Mouse (Mus musculus) midbrain, embryonic 14.5 days (tissue): Measurements from ENCODE around the gene Aspn. TPM values are rescaled to one million over a fixed set of nuclear protein-coding genes. Genes with fewer than 3 reads are reported as not detected.

ENCODE experiments used
- ATAC-seq: fragments of 200-750 bp; cut with Nextera tagmentation; 2 replicates; pipeline ENCODE4 v1.8.0; 2017; ENCODE audit warnings: moderate number of reproducible peaks, moderate library complexity; ENCODE audit not compliant: low FRiP score, low TSS enrichment
- DNase-seq: peaks from one replicate; pipeline ENCODE4 v3.0.0-alpha.2; 2015
- H3K27ac ChIP-seq: fragments of 300-500 bp; sonication (generic); replicated peaks from 2 replicates; pipeline ENCODE4 v1.5.1; 2014; ENCODE audit warnings: mild to moderate bottlenecking, low read depth, low read length, moderate library complexity
- H3K27me3 ChIP-seq: fragments of 300-500 bp; sonication (generic); 2 replicates; pipeline ENCODE4 v1.6.1; 2014; ENCODE audit warnings: low read length, control low read depth, mixed read lengths; ENCODE audit not compliant: control insufficient read depth, insufficient read depth
- H3K36me3 ChIP-seq: fragments of 300-500 bp; sonication (generic); 2 replicates; pipeline ENCODE4 v1.6.1; 2014; ENCODE audit warnings: low read length, control low read depth; ENCODE audit not compliant: control insufficient read depth, insufficient read depth
- H3K4me1 ChIP-seq: fragments of 300-500 bp; sonication (generic); 2 replicates; pipeline ENCODE4 v1.6.1; 2014; ENCODE audit warnings: mild to moderate bottlenecking, antibody characterized with exemption, low read length, control low read depth; ENCODE audit not compliant: control insufficient read depth, insufficient read depth
- H3K4me2 ChIP-seq: fragments of 300-500 bp; sonication (generic); 2 replicates; pipeline ENCODE4 v1.6.1; 2014; ENCODE audit warnings: mild to moderate bottlenecking, low read length, moderate library complexity
- H3K4me3 ChIP-seq: fragments of 300-500 bp; sonication (generic); replicated peaks from 2 replicates; pipeline ENCODE4 v1.5.1; 2014; ENCODE audit warnings: low read depth, low read length
- H3K9ac ChIP-seq: fragments of 300-500 bp; sonication (generic); replicated peaks from 2 replicates; pipeline ENCODE4 v1.6.1; 2014; ENCODE audit warnings: mild to moderate bottlenecking, low read length, moderate library complexity
- H3K9me3 ChIP-seq: fragments of 300-500 bp; sonication (generic); 2 replicates; pipeline ENCODE4 v1.6.1; 2016; ENCODE audit warnings: low read length, control low read depth, mixed read lengths; ENCODE audit not compliant: control insufficient read depth
- WGBS: fragments of 180-500 bp; shearing (Covaris S2); extraction: QIAGEN DNeasy Blood & Tissue Kit; methylation state at CpG from one replicate; pipeline ENCODE4 v1.1.7; 2014; 5-methylcytosine and 5-hydroxymethylcytosine counted together
- polyA plus RNA-seq: library from polyadenylated mRNA; unstranded; fragments of >200 nt; fragmentation: Nextera tagmentation; extraction: Ambion mirVana; gene quantifications from 2 replicates; pipeline ENCODE4 v1.2.1, GENCODE M21; 2014

Gene Aspn
- polyA plus RNA-seq, 1 experiment from 2014 or later: 0.88 TPM

DNA sequence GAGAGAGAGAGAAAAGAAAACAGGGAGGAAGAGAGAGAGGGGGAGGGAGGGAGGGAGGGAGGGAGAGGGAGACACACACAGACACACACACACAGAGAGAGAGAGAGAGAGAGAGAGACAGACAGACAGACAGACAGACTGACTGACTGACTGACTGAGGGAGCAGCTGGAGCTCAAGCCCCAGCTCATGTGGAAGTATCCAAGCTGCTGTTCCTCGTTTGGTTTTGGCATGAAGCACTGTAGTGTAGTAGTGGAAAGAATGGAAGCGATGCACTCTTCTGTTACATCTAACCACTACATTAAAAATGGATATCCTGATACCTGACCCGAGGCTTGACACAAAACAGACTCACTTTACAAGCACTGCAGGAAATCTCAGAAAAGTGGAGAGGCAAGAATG is 1.4 kb downstream of the Aspn start:
- Histone ChIP-seq H3K9me3 (no peaks in the 10 kb centered on the region), H3K27me3 (no peaks in the 10 kb centered on the region), H3K27ac (no peak overlapping the region), H3K4me1 (no peaks in the 10 kb centered on the region), H3K9ac (no peak overlapping the region), H3K36me3 (no peaks in the 10 kb centered on the region), H3K4me2 (no peak overlapping the region), H3K4me3 (no peak overlapping the region)
- no peak for ATAC-seq
- DNase-seq: no peak
- WGBS: 76% methylated on average over 3 of the region's 3 CpGs

DNA sequence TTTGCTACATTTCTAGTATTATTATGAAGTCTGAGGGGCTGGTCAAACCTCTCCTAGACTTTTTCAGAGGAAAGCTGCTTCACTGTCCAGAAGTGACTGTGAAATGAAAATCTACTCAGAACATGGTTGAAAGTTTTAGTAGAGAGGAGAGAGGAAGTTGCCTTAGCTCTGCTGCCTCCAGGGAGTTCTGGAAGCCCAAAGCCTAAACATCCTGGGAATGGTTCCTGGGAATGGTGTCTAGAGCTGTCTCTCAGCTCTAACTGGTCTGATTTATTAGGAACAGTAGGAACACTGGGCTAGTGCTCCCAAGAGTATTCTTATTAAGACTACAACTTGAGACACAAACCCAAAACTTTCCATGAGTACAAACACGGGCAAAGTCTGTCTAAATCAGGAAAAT is 2.3 kb downstream of the Aspn start:
- Histone ChIP-seq H3K36me3 (no peaks in the 10 kb centered on the region), H3K27me3 (no peaks in the 10 kb centered on the region), H3K9me3 (no peaks in the 10 kb centered on the region), H3K4me1 (no peaks in the 10 kb centered on the region), H3K9ac (no peak overlapping the region), H3K4me2 (no peak overlapping the region), H3K27ac (no peak overlapping the region), H3K4me3 (no peak overlapping the region)
- ATAC-seq (no peak), DNase-seq (no peak)
- WGBS: 88% methylated on average over 1 of the region's 1 CpGs

DNA sequence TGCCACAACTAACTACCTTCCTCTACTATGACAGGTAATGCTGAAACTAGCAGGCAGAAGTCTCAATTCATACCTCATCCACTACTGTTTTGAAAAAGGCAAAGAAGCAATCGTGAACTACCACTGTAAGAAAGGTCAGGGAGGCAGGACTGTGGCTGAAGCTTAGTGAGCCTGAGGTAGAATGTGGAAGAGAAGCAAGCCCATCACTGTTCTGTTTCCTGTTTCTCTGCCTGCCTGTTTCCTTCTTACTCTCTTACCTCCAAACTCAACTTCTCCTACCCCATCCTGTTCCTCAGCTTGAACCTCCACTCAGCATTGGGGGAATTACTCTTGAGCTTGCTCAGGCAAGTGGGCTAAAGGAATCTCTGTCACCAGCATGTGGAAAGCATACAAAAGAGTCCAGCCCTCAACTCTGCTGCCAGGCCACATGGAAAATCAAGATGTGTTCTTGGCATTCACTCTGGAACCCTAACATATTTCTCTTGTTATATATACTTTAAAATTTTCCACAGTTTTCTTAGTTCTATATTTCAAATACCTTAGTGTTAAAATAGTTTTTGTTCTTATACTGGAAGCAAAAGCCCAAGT is 3.4 kb downstream of the Aspn start:
- Histone ChIP-seq H3K4me3 (no peak overlapping the region), H3K4me2 (no peak overlapping the region), H3K9me3 (no peaks in the 10 kb centered on the region), H3K9ac (no peak overlapping the region), H3K27me3 (no peaks in the 10 kb centered on the region), H3K27ac (no peak overlapping the region), H3K36me3 (no peaks in the 10 kb centered on the region), H3K4me1 (no peaks in the 10 kb centered on the region)
- 78% methylated on average over 1 of the region's 1 CpGs for WGBS
- DNase-seq: no peak
- no peak for ATAC-seq

DNA sequence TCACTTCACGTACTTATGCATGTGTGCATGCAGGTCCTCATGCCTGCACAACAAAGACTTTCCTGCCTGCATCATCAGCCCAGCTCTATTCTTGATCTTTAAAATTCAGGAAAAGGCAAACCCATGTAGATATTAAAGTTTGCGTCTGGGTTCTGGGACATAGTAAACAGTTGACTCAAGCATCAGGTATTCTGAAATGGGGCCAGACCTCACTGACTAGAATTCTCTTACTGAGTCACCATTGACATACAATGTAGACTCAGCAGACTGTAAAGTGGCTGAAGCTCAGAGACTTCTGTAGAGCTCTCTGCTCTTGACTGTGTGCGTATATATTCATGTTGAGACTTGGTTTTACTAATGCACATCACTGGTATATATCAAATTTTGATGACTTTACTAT is 5.4 kb downstream of the Aspn start:
- Histone ChIP-seq H3K27me3 (no peaks in the 10 kb centered on the region), H3K4me1 (no peaks in the 10 kb centered on the region), H3K4me2 (no peak overlapping the region), H3K9ac (no peak overlapping the region), H3K9me3 (no peaks in the 10 kb centered on the region), H3K27ac (no peak overlapping the region), H3K4me3 (no peak overlapping the region), H3K36me3 (no peaks in the 10 kb centered on the region)
- WGBS: 93% methylated on average over 3 of the region's 3 CpGs
- DNase-seq (no peak), ATAC-seq (no peak)

DNA sequence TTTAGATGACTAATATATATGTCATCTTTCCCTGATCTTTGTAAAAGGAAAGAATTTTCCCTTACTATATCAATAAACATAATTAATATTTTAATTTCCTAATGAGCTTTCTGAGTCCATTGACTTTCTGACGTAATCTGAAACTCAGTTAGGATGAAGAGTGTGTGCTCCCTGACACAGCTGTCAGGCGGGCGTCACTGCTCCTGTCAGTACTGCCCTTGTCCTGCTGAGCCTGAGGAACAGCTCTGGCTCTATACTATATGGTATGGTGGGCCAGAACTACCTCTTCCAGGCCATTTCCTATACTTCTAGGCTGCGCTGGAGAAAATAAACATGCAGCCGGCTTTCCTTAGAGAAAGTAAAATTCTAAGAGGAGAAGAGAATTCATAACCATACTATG is 10.3 kb downstream of the Aspn start:
- no peaks in the 10 kb centered on the region for H3K27me3 ChIP-seq
- no peaks in the 10 kb centered on the region for H3K4me1 ChIP-seq
- ATAC-seq (no peak), DNase-seq (no peak)
- H3K9me3 ChIP-seq: no peaks in the 10 kb centered on the region
- H3K4me2 ChIP-seq: no peak overlapping the region
- WGBS: 83% methylated on average over 5 of the region's 5 CpGs
- H3K27ac ChIP-seq: no peak overlapping the region
- no peaks in the 10 kb centered on the region for H3K36me3 ChIP-seq
- no peak overlapping the region for H3K9ac ChIP-seq
- H3K4me3 ChIP-seq: no peak overlapping the region

DNA sequence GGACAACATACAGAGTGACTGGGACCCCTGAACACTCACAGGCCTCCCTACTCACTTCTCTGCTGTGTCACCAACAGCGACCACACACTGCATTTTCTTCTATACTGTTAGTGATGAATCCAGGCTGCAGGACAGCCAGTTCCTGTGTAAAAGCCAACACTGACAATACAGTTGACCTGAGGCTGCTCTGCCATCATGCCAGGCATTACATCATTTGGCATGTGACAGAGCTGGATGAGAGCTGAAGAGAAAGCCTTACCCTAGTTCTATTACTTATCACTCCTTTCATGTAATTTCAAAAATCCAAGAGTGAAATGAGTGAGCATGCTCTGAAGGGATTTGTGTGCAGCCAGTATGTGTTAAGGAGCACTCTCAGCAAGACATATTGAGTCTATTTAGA is 12.0 kb downstream of the Aspn start:
- no peaks in the 10 kb centered on the region for H3K27me3 ChIP-seq
- 88% methylated on average over 1 of the region's 1 CpGs for WGBS
- H3K9me3 ChIP-seq: no peaks in the 10 kb centered on the region
- H3K4me3 ChIP-seq: no peak overlapping the region
- ATAC-seq (no peak), DNase-seq (no peak)
- no peak overlapping the region for H3K4me2 ChIP-seq
- no peaks in the 10 kb centered on the region for H3K4me1 ChIP-seq
- H3K36me3 ChIP-seq: no peaks in the 10 kb centered on the region
- no peak overlapping the region for H3K9ac ChIP-seq
- no peak overlapping the region for H3K27ac ChIP-seq

DNA sequence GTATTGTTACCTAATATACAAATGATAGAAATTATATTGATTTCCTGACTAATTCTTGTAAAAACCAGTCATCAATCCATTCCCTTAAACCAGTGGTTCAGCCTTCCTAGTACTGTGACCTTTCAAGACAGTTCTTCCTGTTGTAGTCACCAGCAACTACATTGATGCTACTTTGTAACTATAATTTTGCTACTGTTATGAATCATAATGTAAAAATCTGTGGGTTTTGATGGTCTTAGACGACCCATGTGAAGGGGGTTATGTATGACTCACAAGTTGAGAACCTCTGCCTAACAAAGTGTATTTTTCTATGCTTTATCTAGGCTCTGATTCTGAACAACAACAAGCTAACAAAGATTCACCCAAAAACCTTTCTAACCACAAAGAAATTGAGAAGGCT is 12.7 kb downstream of the Aspn start:
- ATAC-seq: no peak
- no peak for DNase-seq
- Histone ChIP-seq H3K27me3 (no peaks in the 10 kb centered on the region), H3K9ac (no peak overlapping the region), H3K36me3 (no peaks in the 10 kb centered on the region), H3K4me2 (no peak overlapping the region), H3K27ac (no peak overlapping the region), H3K9me3 (no peaks in the 10 kb centered on the region), H3K4me1 (no peaks in the 10 kb centered on the region), H3K4me3 (no peak overlapping the region)
- 67% methylated on average over 1 of the region's 1 CpGs for WGBS

DNA sequence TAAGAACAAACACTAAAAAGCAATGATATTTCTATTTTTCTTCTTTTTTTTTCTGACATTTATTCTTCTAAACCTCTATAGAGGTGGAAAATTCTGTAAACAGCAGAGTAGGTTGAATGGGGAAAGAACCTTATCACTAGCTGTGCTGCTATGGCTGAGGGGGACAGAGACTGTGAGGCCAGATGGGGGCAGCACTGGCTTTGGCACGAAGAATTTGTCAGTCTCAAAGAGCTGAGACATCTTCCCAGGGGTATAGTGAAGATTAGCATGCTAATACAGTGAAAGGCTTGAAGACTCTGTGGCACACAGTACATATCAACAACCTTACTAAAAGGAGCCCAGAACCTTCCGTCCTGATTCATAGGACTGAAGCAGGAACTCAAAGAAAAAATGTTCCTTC is 14.9 kb downstream of the Aspn start:
- 27% methylated on average over 2 of the region's 2 CpGs for WGBS

DNA sequence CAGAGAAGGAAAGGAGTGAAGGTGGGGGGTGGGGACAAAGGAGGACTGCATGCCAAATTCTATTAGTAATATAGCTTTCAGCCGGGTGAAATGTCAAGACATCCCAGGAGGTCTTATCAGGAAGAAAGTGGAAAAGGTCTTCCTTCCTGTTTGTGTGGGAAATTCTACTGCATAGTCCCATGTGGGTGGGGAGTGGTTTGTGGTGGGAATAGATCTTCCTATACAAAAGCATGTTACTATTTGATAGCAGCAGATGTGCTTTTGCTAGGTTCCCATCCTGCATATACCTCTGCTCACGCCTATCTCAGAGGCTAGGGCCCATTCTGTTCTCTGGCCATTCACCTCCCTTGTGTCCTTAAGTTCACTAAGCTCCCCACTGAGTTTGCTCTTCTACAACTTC is 16.6 kb downstream of the Aspn start:
- Histone ChIP-seq H3K4me1 (no peaks in the 10 kb centered on the region), H3K4me3 (no peak overlapping the region), H3K36me3 (no peaks in the 10 kb centered on the region), H3K4me2 (no peak overlapping the region), H3K9me3 (no peaks in the 10 kb centered on the region), H3K27me3 (no peaks in the 10 kb centered on the region), H3K9ac (no peak overlapping the region), H3K27ac (no peak overlapping the region)
- WGBS: 67% methylated on average over 2 of the region's 2 CpGs
- no peak for ATAC-seq
- DNase-seq: no peak

More for the DNA sequence above, 14.9 kb downstream of the Aspn start:
- H3K27ac ChIP-seq: no peak overlapping the region
- H3K4me1 ChIP-seq: no peaks in the 10 kb centered on the region
- H3K27me3 ChIP-seq: no peaks in the 10 kb centered on the region
- H3K9ac ChIP-seq: no peak overlapping the region
- H3K4me2 ChIP-seq: no peak overlapping the region
- ATAC-seq: no peak
- H3K4me3 ChIP-seq: no peak overlapping the region
- H3K36me3 ChIP-seq: no peaks in the 10 kb centered on the region
- H3K9me3 ChIP-seq: no peaks in the 10 kb centered on the region
- DNase-seq: peak; percentile 69
